Mouse (Mus musculus) kidney, embryonic 14.5 days (tissue): ENCODE results near the gene Fads3. TPM values are rescaled to one million over a fixed set of nuclear protein-coding genes. Genes with fewer than 3 reads are reported as not detected.
A peak's percentile ranks its signal among the peaks of the same experiment; 100 is the strongest.

Experiments
- ATAC-seq: fragments of 200-750 bp; cut with Nextera tagmentation; 2 replicates; pipeline ENCODE4 v1.8.0; 2017; ENCODE audit warnings: moderate number of reproducible peaks, mild to moderate bottlenecking, moderate TSS enrichment, moderate library complexity; ENCODE audit not compliant: low FRiP score, low TSS enrichment
- H3K27ac ChIP-seq: fragments of 300-500 bp; sonication (generic); 2 replicates; pipeline ENCODE4 v1.5.1; 2014; ENCODE audit warnings: low read depth, mild to moderate bottlenecking, low read length, moderate library complexity, mixed read lengths
- H3K27me3 ChIP-seq: fragments of 300-500 bp; sonication (generic); 2 replicates; pipeline ENCODE4 v1.6.1; 2014; ENCODE audit warnings: mild to moderate bottlenecking, low read length; ENCODE audit not compliant: control insufficient read depth, insufficient read depth
- H3K36me3 ChIP-seq: fragments of 300-500 bp; sonication (generic); 2 replicates; pipeline ENCODE4 v1.6.1; 2014; ENCODE audit warnings: low read length, mixed read lengths; ENCODE audit not compliant: control insufficient read depth, insufficient read depth
- H3K4me1 ChIP-seq: fragments of 300-500 bp; sonication (generic); 2 replicates; pipeline ENCODE4 v1.6.1; 2014; ENCODE audit warnings: low read length, mixed read lengths; ENCODE audit not compliant: control insufficient read depth, insufficient read depth
- H3K4me2 ChIP-seq: fragments of 300-500 bp; sonication (generic); replicated peaks from 2 replicates; pipeline ENCODE4 v1.6.1; 2014; ENCODE audit warnings: low read depth, mild to moderate bottlenecking, low read length
- H3K4me3 ChIP-seq: fragments of 300-500 bp; sonication (generic); 2 replicates; pipeline ENCODE4 v1.5.1; 2014; ENCODE audit warnings: mild to moderate bottlenecking, low read length
- H3K9ac ChIP-seq: fragments of 300-500 bp; sonication (generic); 2 replicates; pipeline ENCODE4 v1.6.1; 2014; ENCODE audit warnings: low read depth, mild to moderate bottlenecking, low read length, moderate library complexity
- H3K9me3 ChIP-seq: fragments of 300-500 bp; sonication (generic); 2 replicates; pipeline ENCODE4 v1.6.1; 2016; ENCODE audit warnings: low read length; ENCODE audit not compliant: control insufficient read depth
- WGBS: fragments of 180-500 bp; shearing (Covaris S2); extraction: QIAGEN DNeasy Blood & Tissue Kit; methylation state at CpG from one replicate; pipeline ENCODE4 v1.1.7; 2014; 5-methylcytosine and 5-hydroxymethylcytosine counted together
- polyA plus RNA-seq: library from polyadenylated mRNA; unstranded; fragments of >200 nt; fragmentation: Nextera tagmentation; extraction: Ambion mirVana; gene quantifications from 2 replicates; pipeline ENCODE4 v1.2.1, GENCODE M21; 2014

Gene Fads3
- polyA plus RNA-seq, 1 experiment from 2014 or later: 10.4 TPM

DNA sequence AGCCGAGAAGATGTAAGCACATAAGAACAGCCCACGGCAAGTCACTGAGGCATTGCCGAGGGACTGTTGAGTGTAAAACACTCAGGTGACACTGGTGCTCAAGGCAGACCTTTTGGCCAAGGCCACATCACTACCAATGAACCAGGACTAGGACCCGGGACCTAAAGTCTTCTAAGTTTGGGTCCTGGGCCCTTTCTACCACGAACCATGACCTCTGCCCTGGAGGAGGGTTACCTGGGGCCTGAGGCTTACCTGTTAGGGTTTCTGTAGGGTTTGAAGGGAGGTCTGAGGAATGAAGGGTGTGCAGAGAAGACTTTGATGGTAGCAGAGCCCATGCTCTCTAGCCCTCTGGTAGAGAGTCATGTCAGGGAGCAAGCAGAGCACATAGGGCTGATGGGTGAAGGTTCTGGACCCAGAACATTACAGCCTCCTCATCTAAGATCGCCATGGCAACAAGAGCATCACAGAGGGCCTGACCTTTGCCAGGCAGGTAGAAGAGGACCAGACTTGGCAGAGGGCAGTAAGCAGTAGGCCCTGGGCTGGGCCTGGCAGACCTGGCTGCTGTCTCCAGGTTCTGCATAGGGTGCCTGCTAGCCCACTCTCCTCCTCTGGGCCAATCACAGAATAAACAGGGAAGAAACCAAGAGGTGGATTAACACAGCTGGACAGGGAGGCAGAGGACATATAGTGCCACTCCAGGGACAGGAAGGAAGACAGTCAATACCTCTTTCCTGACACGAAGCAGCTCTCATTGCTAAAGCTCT is 40.0 kb upstream of the Fads3 start, which contains the start of the genes Best1 and Rab3il1:
Best1 (minus strand) TSS at position 428 of the 764 bp plus-strand sequence.
Rab3il1 (plus strand) TSS at position 464 of the 764 bp plus-strand sequence.
- ATAC-seq: no peak
- Histone ChIP-seq H3K9me3 (no peaks in the 10 kb centered on the region; the same call in 1 of the 2 replicates), H3K9ac (no peak within 1 kb of the TSS), H3K27ac (no peak within 1 kb of the TSS), H3K36me3 (no peaks in the 10 kb centered on the region), H3K4me1 (no peaks in the 10 kb centered on the region), H3K4me3 (no peak within 1 kb of the TSS), H3K27me3 (no peaks in the 10 kb centered on the region), H3K4me2 (no peak within 1 kb of the TSS)
- WGBS: 66% methylated on average over 7 of the region's 7 CpGs

DNA sequence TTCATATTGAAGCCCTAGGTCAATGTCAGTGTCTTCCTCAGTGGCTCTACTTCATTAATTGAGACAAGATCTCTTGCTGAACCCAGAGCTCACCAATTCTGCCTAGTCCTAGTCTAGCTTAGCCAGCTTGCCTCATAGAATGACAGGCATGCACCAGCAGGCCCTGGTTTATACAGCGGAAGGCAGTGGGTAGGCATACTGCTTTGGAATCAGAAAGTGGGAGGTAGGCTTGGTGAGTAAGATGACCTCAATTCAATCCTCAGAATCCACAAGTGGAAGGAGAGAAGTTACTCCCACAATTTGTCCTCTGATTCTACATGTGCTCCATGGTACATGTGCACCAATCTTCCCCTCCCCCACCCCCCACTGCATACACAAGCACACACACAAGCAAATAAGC is 37.7 kb upstream of the Fads3 start:
- Histone ChIP-seq H3K4me3 (no peak overlapping the region), H3K4me1 (no peaks in the 10 kb centered on the region), H3K27me3 (no peaks in the 10 kb centered on the region), H3K9ac (no peak overlapping the region), H3K36me3 (no peaks in the 10 kb centered on the region), H3K27ac (no peak overlapping the region), H3K9me3 (no peaks in the 10 kb centered on the region; the same call in 1 of the 2 replicates), H3K4me2 (no peak overlapping the region)
- 80% methylated on average over 1 of the region's 1 CpGs for WGBS
- no peak for ATAC-seq

DNA sequence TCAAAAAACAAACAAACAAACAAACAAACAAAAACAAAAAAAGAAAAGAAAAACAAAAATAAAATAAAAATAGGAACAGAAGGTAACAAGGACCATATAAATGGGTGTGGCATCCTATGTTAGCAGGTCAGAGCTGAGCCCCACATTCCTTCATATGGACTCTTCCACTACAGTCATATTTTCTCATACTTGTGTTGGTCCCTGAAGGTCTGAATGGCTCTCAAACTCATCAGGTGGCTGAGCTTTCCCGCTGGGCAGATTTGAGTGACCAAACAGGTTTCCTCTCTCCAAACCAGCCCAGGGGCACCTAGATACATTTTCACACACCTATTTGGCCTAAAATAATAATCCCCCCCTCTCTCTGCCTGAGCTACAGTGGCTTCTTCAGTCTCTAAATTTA is 30.0 kb upstream of the Fads3 start:
- no peaks in the 10 kb centered on the region for H3K27me3 ChIP-seq
- H3K36me3 ChIP-seq: no peaks in the 10 kb centered on the region
- H3K9me3 ChIP-seq: no peaks in the 10 kb centered on the region
- H3K9ac ChIP-seq: no peak overlapping the region
- no peak overlapping the region for H3K4me2 ChIP-seq
- WGBS: 79% methylated on average over 1 of the region's 1 CpGs
- H3K4me1 ChIP-seq: peaks cover 16% of the 10 kb centered on the region
- H3K27ac ChIP-seq: no peak overlapping the region
- no peak overlapping the region for H3K4me3 ChIP-seq
- no peak for ATAC-seq

DNA sequence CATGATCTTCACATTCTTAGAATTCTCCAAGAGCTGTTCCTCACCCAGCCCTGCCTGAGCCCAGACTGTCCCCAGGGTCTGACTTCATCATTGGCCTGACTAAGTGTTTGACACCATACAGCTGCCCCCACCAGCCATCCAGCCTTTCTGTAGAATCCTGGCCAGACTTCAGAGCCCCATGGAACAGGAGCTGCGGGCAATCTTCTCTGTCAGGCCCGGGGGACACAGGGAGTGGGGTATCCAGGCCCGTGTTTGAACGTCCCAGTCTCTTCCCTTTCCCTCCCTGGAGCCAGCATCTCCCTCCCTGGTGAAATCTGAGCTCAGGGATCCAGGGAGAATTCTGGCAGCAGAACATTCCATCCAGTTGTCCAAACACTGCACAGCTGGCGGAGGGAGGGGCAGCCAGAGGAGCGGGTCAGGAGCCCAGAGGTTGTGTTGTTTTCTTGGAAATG is 28.5 kb upstream of the Fads3 start:
- Histone ChIP-seq H3K27ac (peak overlapping the region; percentile 69), H3K4me2 (no peak overlapping the region), H3K27me3 (no peaks in the 10 kb centered on the region), H3K9me3 (no peaks in the 10 kb centered on the region), H3K4me3 (no peak overlapping the region), H3K9ac (no peak overlapping the region), H3K4me1 (peaks cover 20% of the 10 kb centered on the region), H3K36me3 (no peaks in the 10 kb centered on the region)
- peak; percentile 80 for ATAC-seq
- WGBS: 15% methylated on average over 6 of the region's 6 CpGs

DNA sequence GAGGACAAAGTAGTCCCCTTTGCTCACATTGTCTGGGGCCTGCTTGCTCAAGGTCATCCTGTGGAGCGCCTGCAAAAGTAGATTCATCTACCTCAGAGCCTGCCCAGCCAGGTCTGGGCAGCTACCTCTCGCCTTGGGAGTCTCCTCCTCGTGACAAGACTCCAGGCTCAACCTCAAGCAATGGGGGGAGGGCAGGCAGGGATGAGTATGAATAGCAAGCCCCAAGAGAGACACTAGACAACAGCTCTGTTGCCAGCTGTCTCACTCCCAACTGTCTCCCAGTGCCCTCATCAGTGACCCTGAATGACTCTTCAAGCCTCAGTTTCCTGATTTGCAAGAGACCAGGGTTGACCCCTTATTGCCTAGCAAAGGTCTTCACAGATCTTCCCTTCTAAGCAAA is 28.0 kb upstream of the Fads3 start:
- ATAC-seq: peak; percentile 5; the same call in 1 of the 2 replicates
- no peaks in the 10 kb centered on the region for H3K27me3 ChIP-seq
- H3K9ac ChIP-seq: no peak overlapping the region
- H3K36me3 ChIP-seq: no peaks in the 10 kb centered on the region
- no peak overlapping the region for H3K4me2 ChIP-seq
- H3K27ac ChIP-seq: peak overlapping the region; percentile 69
- H3K4me3 ChIP-seq: no peak overlapping the region
- H3K9me3 ChIP-seq: no peaks in the 10 kb centered on the region
- H3K4me1 ChIP-seq: peaks cover 21% of the 10 kb centered on the region
- WGBS: 17% methylated on average over 3 of the region's 3 CpGs

DNA sequence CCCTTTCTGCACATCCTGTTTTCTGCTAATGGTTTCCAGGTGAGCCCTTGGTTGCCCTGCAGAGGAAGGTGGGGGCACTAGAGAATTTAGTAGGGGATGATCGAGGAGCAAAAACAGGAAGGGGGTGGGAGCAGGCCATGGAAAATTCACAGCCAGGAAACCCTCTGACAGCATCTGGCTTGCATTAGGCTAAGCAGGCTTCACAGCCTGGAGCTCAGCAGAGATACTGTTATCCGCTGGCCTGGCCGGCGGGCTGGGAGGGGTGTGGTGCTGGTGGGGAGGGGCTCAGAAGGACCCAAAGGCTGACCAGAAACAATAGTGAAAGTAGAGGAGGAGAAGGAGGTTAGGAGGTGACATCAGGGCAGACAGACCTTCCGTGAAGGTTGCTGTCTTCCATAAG is 27.5 kb upstream of the Fads3 start:
- WGBS: 46% methylated on average over 5 of the region's 5 CpGs
- ATAC-seq: 0 out of 2 replicates have a peak, but pooled peaks have one; percentile 30

DNA sequence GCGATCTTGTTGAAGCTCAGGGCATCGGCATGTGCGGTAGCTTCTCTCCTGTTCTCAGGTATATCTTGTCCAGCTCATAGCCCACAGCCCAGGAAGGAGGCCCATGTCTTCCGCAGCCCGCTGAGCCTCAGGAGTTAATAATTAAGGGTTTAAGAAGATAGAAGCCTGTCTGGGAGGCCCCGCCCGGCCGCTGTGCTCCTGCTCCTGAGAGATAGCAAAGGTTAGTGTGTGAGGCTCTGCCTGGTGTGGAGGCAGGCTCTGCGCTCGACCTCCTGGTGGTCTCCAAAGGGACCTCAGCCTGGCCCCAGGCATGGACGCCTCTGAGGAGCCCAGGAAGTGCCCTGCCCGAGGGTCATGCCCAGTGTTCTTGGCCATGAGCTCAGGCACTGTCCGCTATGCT is 26.5 kb upstream of the Fads3 start:
- H3K4me1 ChIP-seq: peaks cover 32% of the 10 kb centered on the region
- no peak overlapping the region for H3K4me3 ChIP-seq
- no peaks in the 10 kb centered on the region for H3K36me3 ChIP-seq
- no peak overlapping the region for H3K9ac ChIP-seq
- no peak overlapping the region for H3K4me2 ChIP-seq
- no peak for ATAC-seq
- H3K9me3 ChIP-seq: no peaks in the 10 kb centered on the region
- WGBS: 78% methylated on average over 13 of the region's 13 CpGs
- H3K27ac ChIP-seq: no peak overlapping the region
- no peaks in the 10 kb centered on the region for H3K27me3 ChIP-seq

More for the DNA sequence above, 27.5 kb upstream of the Fads3 start:
- peaks cover 27% of the 10 kb centered on the region for H3K4me1 ChIP-seq
- H3K27me3 ChIP-seq: no peaks in the 10 kb centered on the region
- H3K4me3 ChIP-seq: no peak overlapping the region
- H3K4me2 ChIP-seq: no peak overlapping the region
- H3K9me3 ChIP-seq: no peaks in the 10 kb centered on the region
- H3K27ac ChIP-seq: peak overlapping the region; percentile 19; the same call in 1 of the 2 replicates
- no peaks in the 10 kb centered on the region for H3K36me3 ChIP-seq
- H3K9ac ChIP-seq: no peak overlapping the region

DNA sequence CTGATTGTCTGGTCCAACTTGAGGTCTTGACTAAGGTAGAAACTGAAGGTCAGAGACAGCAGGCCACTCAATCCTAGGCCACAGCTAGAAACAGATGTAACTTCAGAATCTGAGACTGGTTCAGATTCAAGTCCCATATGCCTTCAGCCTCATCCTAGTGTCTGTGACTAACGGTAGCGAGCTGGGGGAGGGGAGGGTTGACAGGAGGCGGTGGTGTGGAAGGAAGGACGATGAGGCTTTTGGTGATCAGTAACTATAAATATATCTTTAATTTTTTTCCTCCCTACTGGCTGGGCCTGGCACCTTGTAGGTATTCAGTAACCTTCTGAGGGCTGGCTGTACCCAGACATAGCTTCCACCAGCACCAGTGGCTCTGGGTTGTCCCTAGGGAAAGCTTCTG is 25.9 kb upstream of the Fads3 start:
- Histone ChIP-seq H3K36me3 (no peaks in the 10 kb centered on the region), H3K4me1 (peaks cover 32% of the 10 kb centered on the region), H3K27ac (no peak overlapping the region), H3K9me3 (no peaks in the 10 kb centered on the region), H3K4me2 (no peak overlapping the region), H3K9ac (no peak overlapping the region), H3K4me3 (no peak overlapping the region), H3K27me3 (no peaks in the 10 kb centered on the region)
- ATAC-seq: no peak
- 70% methylated on average over 4 of the region's 4 CpGs for WGBS

DNA sequence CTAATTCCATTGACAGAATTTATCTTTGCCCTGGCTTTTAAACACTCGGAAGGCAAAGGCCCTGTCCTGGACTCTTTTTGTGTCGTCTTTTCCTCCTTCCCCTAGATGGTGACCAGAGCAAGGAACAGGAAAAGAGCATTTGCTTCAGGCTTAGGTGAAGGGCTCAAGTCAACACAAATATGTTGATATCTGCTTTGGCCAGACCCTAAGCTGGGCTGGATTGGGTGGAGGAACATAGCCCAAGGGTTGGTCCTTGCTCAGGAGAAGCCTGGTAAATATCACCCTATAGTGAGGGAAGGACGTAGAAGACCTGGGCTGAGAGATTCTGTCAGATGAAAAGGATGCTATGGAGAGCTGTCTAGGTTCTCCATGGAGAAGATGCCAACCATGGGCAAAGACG is 25.2 kb upstream of the Fads3 start:
- H3K27ac ChIP-seq: no peak overlapping the region
- no peaks in the 10 kb centered on the region for H3K36me3 ChIP-seq
- no peaks in the 10 kb centered on the region for H3K27me3 ChIP-seq
- H3K9me3 ChIP-seq: no peaks in the 10 kb centered on the region
- H3K9ac ChIP-seq: no peak overlapping the region
- H3K4me1 ChIP-seq: peaks cover 32% of the 10 kb centered on the region
- 85% methylated on average over 4 of the region's 4 CpGs for WGBS
- no peak overlapping the region for H3K4me2 ChIP-seq
- ATAC-seq: no peak
- H3K4me3 ChIP-seq: no peak overlapping the region
